Mouse (Mus musculus) heart, postnatal 0 days (tissue): Measurements from ENCODE around the gene Mark4. TPM values are rescaled to one million over a fixed set of nuclear protein-coding genes. Genes with fewer than 3 reads are reported as not detected.

Experiments used
- ATAC-seq: fragments of 200-750 bp; cut with Nextera tagmentation; 2 replicates; pipeline ENCODE4 v1.8.0; 2017; ENCODE audit warnings: low read depth, moderate number of reproducible peaks, moderate library complexity; ENCODE audit not compliant: insufficient read depth
- DNase-seq: peaks from one replicate; pipeline ENCODE4 v3.0.0-alpha.2; 2016; ENCODE audit warnings: low spot score
- H3K27ac ChIP-seq: fragments of 300-500 bp; sonication (generic); 2 replicates; pipeline ENCODE4 v1.5.1; 2014; ENCODE audit warnings: low read depth, mild to moderate bottlenecking
- H3K27me3 ChIP-seq: fragments of 300-500 bp; sonication (generic); 2 replicates; pipeline ENCODE4 v1.6.1; 2014; ENCODE audit warnings: low read length, mixed read lengths; ENCODE audit not compliant: control insufficient read depth, insufficient read depth
- H3K36me3 ChIP-seq: fragments of 300-500 bp; sonication (generic); replicated peaks from 2 replicates; pipeline ENCODE4 v1.6.1; 2014; ENCODE audit warnings: low read length, mixed read lengths; ENCODE audit not compliant: control insufficient read depth, insufficient read depth
- H3K4me1 ChIP-seq: fragments of 300-500 bp; sonication (generic); 2 replicates; pipeline ENCODE4 v1.6.1; 2014; ENCODE audit warnings: antibody characterized with exemption; ENCODE audit not compliant: control insufficient read depth, insufficient read depth
- H3K4me2 ChIP-seq: fragments of 300-500 bp; sonication (generic); 2 replicates; pipeline ENCODE4 v1.6.1; 2014; ENCODE audit warnings: low read depth, mild to moderate bottlenecking, low read length, moderate library complexity
- H3K4me3 ChIP-seq: fragments of 300-500 bp; sonication (generic); 2 replicates; pipeline ENCODE4 v1.5.1; 2014; ENCODE audit warnings: low read depth, low read length
- H3K9ac ChIP-seq: fragments of 300-500 bp; sonication (generic); replicated peaks from 2 replicates; pipeline ENCODE4 v1.6.1; 2014; ENCODE audit warnings: low read depth, low read length, mixed read lengths
- H3K9me3 ChIP-seq: fragments of 300-500 bp; sonication (generic); replicated peaks from 2 replicates; pipeline ENCODE4 v1.6.1; 2016; ENCODE audit warnings: low read length; ENCODE audit not compliant: control insufficient read depth
- CTCF ChIP-seq: IDR thresholded peaks from 2 replicates; pipeline ENCODE4 v1.5.1; 2016; ENCODE audit warnings: antibody characterized with exemption, control low read depth, low read depth
- EP300 ChIP-seq: IDR thresholded peaks from 2 replicates; pipeline ENCODE4 v1.6.1; 2016; ENCODE audit warnings: antibody characterized with exemption, low read depth
- WGBS: fragments of 180-500 bp; shearing (Covaris S2); extraction: QIAGEN DNeasy Blood & Tissue Kit; methylation state at CpG from one replicate; pipeline ENCODE4 v1.1.7; 2014; 5-methylcytosine and 5-hydroxymethylcytosine counted together
- polyA plus RNA-seq: library from polyadenylated mRNA; unstranded; fragments of >200 nt; fragmentation: Nextera tagmentation; extraction: Ambion mirVana; gene quantifications from 2 replicates; pipeline ENCODE4 v1.2.1, GENCODE M21; 2015
- total RNA-seq: library from RNA; depleted of rRNA; stranded (reverse); fragments of >200 nt; gene quantifications from 2 replicates; pipeline ENCODE4 v1.2.3, GENCODE M21; 2014; ENCODE audit warnings: low replicate concordance; rRNA removed

Mark4 gene
- total RNA-seq (16.0 and 26.4 TPM in 2 replicates), polyA plus RNA-seq (5.5 and 5.6 TPM in 2 replicates)

DNA sequence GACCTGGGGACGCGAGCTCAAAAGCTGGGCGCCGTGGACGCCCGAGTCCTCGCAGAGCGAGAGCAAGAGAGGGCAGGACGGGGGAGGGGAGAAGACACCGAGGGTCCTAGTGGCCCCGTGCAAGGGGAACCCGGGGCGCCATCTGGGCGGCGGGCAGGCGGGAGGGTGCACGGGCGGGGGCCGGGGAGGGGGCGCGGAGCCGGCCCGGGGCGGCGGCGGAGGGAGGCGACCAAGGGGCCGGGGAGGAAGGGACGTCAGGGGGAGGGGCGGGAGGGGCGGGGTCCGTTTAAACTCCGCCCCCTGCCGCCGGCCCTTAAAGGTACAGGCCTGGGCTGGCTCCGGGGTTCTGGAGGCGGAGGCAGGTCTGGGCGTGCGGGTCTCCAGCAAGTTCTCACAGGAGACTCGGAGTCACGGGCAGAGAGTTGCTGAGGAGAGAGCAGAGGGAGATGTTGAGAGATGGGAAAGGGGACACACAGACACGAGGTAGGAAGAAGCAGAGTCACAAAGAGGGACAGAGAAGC is at the start of gene Mark4:
Mark4 (minus strand) TSS at position 231 of the 521 bp plus-strand sequence.
- Histone ChIP-seq H3K4me2 (peak within 1 kb of the TSS; percentile 96), H3K9me3 (no peaks in the 10 kb centered on the region), H3K27me3 (0 out of 2 replicates have a peak, but pooled peaks cover 3% of the 10 kb centered on the region), H3K4me1 (peaks cover 14% of the 10 kb centered on the region), H3K4me3 (peak within 1 kb of the TSS; percentile 79), H3K36me3 (no peaks in the 10 kb centered on the region; the same call in 1 of the 2 replicates), H3K9ac (peak within 1 kb of the TSS; percentile 87), H3K27ac (peak within 1 kb of the TSS; percentile 69)
- peak; percentile 89 for ATAC-seq
- TF ChIP-seq CTCF (no peak), EP300 (no peak)
- WGBS = under 1% methylated on average over 31 of the region's 42 CpGs
- peak; percentile 86 for DNase-seq

DNA sequence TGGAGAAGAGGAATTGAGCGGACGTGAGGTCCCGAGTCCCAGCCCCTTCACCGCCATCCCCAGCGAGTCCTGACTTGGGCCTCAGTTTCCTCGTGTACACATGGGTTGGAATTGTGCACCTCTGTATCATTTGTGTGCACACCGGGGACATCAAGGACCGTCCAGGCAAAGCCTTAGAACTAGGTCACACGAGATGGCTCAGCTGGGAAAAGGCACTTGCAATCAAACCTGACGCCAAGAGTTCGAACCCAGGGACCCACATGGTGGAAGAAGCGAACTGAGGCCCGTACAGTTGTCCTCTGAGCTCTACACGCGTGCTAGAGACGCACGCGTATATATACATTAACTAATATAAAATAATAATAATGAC is 49.0 kb upstream of the Mark4 start:
- TF ChIP-seq EP300 (no peak), CTCF (no peak)
- H3K4me1 ChIP-seq = peaks cover 17% of the 10 kb centered on the region; the same call in 1 of the 2 replicates
- H3K27me3 ChIP-seq = no peaks in the 10 kb centered on the region
- H3K4me2 ChIP-seq = peak overlapping the region; percentile 76
- WGBS = 4% methylated on average over 18 of the region's 18 CpGs
- DNase-seq (no peak), ATAC-seq (no peak)
- H3K27ac ChIP-seq = peak overlapping the region; percentile 76; the same call in 1 of the 2 replicates
- H3K36me3 ChIP-seq = no peaks in the 10 kb centered on the region
- H3K9ac ChIP-seq = peak overlapping the region; percentile 53
- H3K9me3 ChIP-seq = no peaks in the 10 kb centered on the region
- H3K4me3 ChIP-seq = peak overlapping the region; percentile 62

- H3K27ac ChIP-seq = no peak overlapping the region
- TF ChIP-seq CTCF (no peak), EP300 (no peak)
- H3K36me3 ChIP-seq = no peaks in the 10 kb centered on the region
- H3K4me3 ChIP-seq = peak overlapping the region; percentile 62
- DNase-seq = no peak
- WGBS = 4% methylated on average over 66 of the region's 71 CpGs
- no peaks in the 10 kb centered on the region for H3K9me3 ChIP-seq
- ATAC-seq = no peak
- no peaks in the 10 kb centered on the region for H3K27me3 ChIP-seq
- H3K4me2 ChIP-seq = peak overlapping the region; percentile 76
- peaks cover 17% of the 10 kb centered on the region; the same call in 1 of the 2 replicates for H3K4me1 ChIP-seq
- H3K9ac ChIP-seq = peak overlapping the region; percentile 53
Observed at GRCm38 (mm10) chr7:19506969-19507611, 48.5 kb upstream of the Mark4 start.

- Histone ChIP-seq H3K4me1 (peaks cover 17% of the 10 kb centered on the region; the same call in 1 of the 2 replicates), H3K36me3 (no peaks in the 10 kb centered on the region), H3K27me3 (no peaks in the 10 kb centered on the region), H3K4me3 (no peak overlapping the region), H3K9me3 (no peaks in the 10 kb centered on the region), H3K4me2 (no peak overlapping the region), H3K27ac (no peak overlapping the region), H3K9ac (no peak overlapping the region)
- no peak for ATAC-seq
- TF ChIP-seq EP300 (no peak), CTCF (0 out of 2 replicates have a peak, but pooled peaks have one; percentile 12)
- WGBS = 43% methylated on average over 6 of the region's 6 CpGs
- DNase-seq = no peak
Observed at GRCm38 (mm10) chr7:19506326-19506725, 47.7 kb upstream of the Mark4 start.

- no peak overlapping the region for H3K4me3 ChIP-seq
- TF ChIP-seq EP300 (no peak), CTCF (peak; percentile 92)
- H3K27ac ChIP-seq = no peak overlapping the region
- no peaks in the 10 kb centered on the region for H3K27me3 ChIP-seq
- no peaks in the 10 kb centered on the region for H3K36me3 ChIP-seq
- WGBS = 27% methylated on average over 5 of the region's 5 CpGs
- peaks cover 10% of the 10 kb centered on the region; the same call in 1 of the 2 replicates for H3K4me1 ChIP-seq
- H3K9me3 ChIP-seq = no peaks in the 10 kb centered on the region
- no peak overlapping the region for H3K9ac ChIP-seq
- H3K4me2 ChIP-seq = no peak overlapping the region
- ATAC-seq (no peak), DNase-seq (no peak)
Observed at GRCm38 (mm10) chr7:19503481-19504068, 45.0 kb upstream of the Mark4 start.
